Mouse (Mus musculus) liver (tissue): ENCODE measurements around the gene Zdhhc13.

Experiments
- DNase-seq: peaks from one replicate; pipeline ENCODE4 v3.0.0-alpha.2; 2020; ENCODE audit warnings: mixed read lengths

Zdhhc13 gene

GRCm38 (mm10) chr7:48788348-48788747, 455 bp upstream of the Zdhhc13 start:
- DNase-seq: no peak

GRCm38 (mm10) chr7:48790117-48790516, 1.3 kb downstream of the Zdhhc13 start:
- DNase-seq: no peak

- DNase-seq: no peak
These were observed 2.6 kb downstream of the Zdhhc13 start for GRCm38 (mm10) chr7:48791412-48791811.

GRCm38 (mm10) chr7:48795130-48795529, 6.3 kb downstream of the Zdhhc13 start:
- DNase-seq: no peak

GRCm38 (mm10) chr7:48803381-48803780, 14.6 kb downstream of the Zdhhc13 start:
- DNase-seq: no peak

GRCm38 (mm10) chr7:48806587-48806986, 17.8 kb downstream of the Zdhhc13 start:
- no peak for DNase-seq

- DNase-seq: no peak
These were observed 21.8 kb downstream of the Zdhhc13 start for GRCm38 (mm10) chr7:48810652-48811051.

GRCm38 (mm10) chr7:48812358-48812757, 23.6 kb downstream of the Zdhhc13 start:
- no peak for DNase-seq

GRCm38 (mm10) chr7:48813594-48813993, 24.8 kb downstream of the Zdhhc13 start:
- DNase-seq: no peak

GRCm38 (mm10) chr7:48821654-48822053, 32.9 kb downstream of the Zdhhc13 start:
- DNase-seq: no peak

- DNase-seq: no peak
These were observed 34.8 kb downstream of the Zdhhc13 start for GRCm38 (mm10) chr7:48823621-48824020.

- DNase-seq: no peak
These were observed 35.9 kb downstream of the Zdhhc13 start for GRCm38 (mm10) chr7:48824671-48825070.

GRCm38 (mm10) chr7:48825170-48825569, 36.4 kb downstream of the Zdhhc13 start:
- no peak for DNase-seq

- no peak for DNase-seq
These were observed 40.5 kb downstream of the Zdhhc13 start for GRCm38 (mm10) chr7:48829177-48829910.

- DNase-seq: no peak
These were observed 41.6 kb downstream of the Zdhhc13 start for GRCm38 (mm10) chr7:48830395-48830794.

GRCm38 (mm10) chr7:48832735-48833134, 43.9 kb downstream of the Zdhhc13 start:
- DNase-seq: no peak

- DNase-seq: no peak
These were observed 45.7 kb downstream of the Zdhhc13 start for GRCm38 (mm10) chr7:48834371-48834970.

- DNase-seq: no peak
These were observed 46.3 kb downstream of the Zdhhc13 start for GRCm38 (mm10) chr7:48834989-48835626.

GRCm38 (mm10) chr7:48836949-48837348, 48.1 kb downstream of the Zdhhc13 start:
- DNase-seq: no peak

- no peak for DNase-seq
These were observed 49.6 kb downstream of the Zdhhc13 start for GRCm38 (mm10) chr7:48838434-48838833.

- DNase-seq: no peak
These were observed 51.7 kb downstream of the Zdhhc13 start for GRCm38 (mm10) chr7:48840545-48840944.

- no peak for DNase-seq
These were observed 52.7 kb downstream of the Zdhhc13 start for GRCm38 (mm10) chr7:48841538-48841937.

- no peak for DNase-seq
These were observed 53.5 kb downstream of the Zdhhc13 start for GRCm38 (mm10) chr7:48842353-48842752.

GRCm38 (mm10) chr7:48843541-48843940, 54.7 kb downstream of the Zdhhc13 start:
- DNase-seq: no peak
